Mouse (Mus musculus) liver, embryonic 16.5 days (tissue): ENCODE results near the gene Rabep1. TPM values are rescaled to one million over a fixed set of nuclear protein-coding genes. Genes with fewer than 3 reads are reported as not detected.

Experiments used
- polyA plus RNA-seq: library from polyadenylated mRNA; unstranded; fragments of >200 nt; fragmentation: Nextera tagmentation; extraction: Ambion mirVana; gene quantifications from 2 replicates; pipeline ENCODE4 v1.2.1, GENCODE M21; 2015

Gene Rabep1
- polyA plus RNA-seq, 1 experiment from 2014 or later: 11.8 TPM

Other genes starting within 250 kb of the Rabep1 start
- not detected in 2 replicates for gene 4930544D05Rik, start 228.9 kb upstream of the Rabep1 start, polyA plus RNA-seq
- gene Chrne, start 225.6 kb upstream of the Rabep1 start, polyA plus RNA-seq: not detected in 2 replicates
- 2.3 and 3.9 TPM in 2 replicates for gene Gp1ba, start 205.7 kb upstream of the Rabep1 start, polyA plus RNA-seq
- gene Rnf167, start 197.5 kb upstream of the Rabep1 start, polyA plus RNA-seq: 76.4 and 79.6 TPM in 2 replicates
- gene Slc25a11, start 197.3 kb upstream of the Rabep1 start, polyA plus RNA-seq: 74.5 and 79.2 TPM in 2 replicates
- gene Pfn1, start 190.1 kb upstream of the Rabep1 start, polyA plus RNA-seq: 899 and 965 TPM in 2 replicates
- gene Eno3, start 187.6 kb upstream of the Rabep1 start, polyA plus RNA-seq: 11.6 and 22.1 TPM in 2 replicates
- gene Spag7, start 175.4 kb upstream of the Rabep1 start, polyA plus RNA-seq: 57.5 and 59.7 TPM in 2 replicates
- gene Camta2, start 156.7 kb upstream of the Rabep1 start, polyA plus RNA-seq: 3.0 and 4.3 TPM in 2 replicates
- gene Inca1, start 144.6 kb upstream of the Rabep1 start, polyA plus RNA-seq: 1.1 and 1.4 TPM in 2 replicates
- gene Kif1c, start 144.2 kb upstream of the Rabep1 start, polyA plus RNA-seq: 0.77 and 1.1 TPM in 2 replicates
- gene Zfp3, start 80.6 kb upstream of the Rabep1 start, polyA plus RNA-seq: 1.3 and 1.6 TPM in 2 replicates
- 0.57 and 1.0 TPM in 2 replicates for gene Scimp, start 32.2 kb upstream of the Rabep1 start, polyA plus RNA-seq
- gene Nup88, start 125.2 kb downstream of the Rabep1 start, polyA plus RNA-seq: 52.4 and 53.0 TPM in 2 replicates
- gene Rpain, start 125.4 kb downstream of the Rabep1 start, polyA plus RNA-seq: 75.4 and 81.1 TPM in 2 replicates
- gene C1qbp, start 138.2 kb downstream of the Rabep1 start, polyA plus RNA-seq: 134 and 151 TPM in 2 replicates
- 5.4 and 7.1 TPM in 2 replicates for gene Dhx33, start 159.7 kb downstream of the Rabep1 start, polyA plus RNA-seq
- gene Mis12, start 174.8 kb downstream of the Rabep1 start, polyA plus RNA-seq: 23.6 and 24.1 TPM in 2 replicates
- 44.9 and 46.6 TPM in 2 replicates for gene Derl2, start 175.1 kb downstream of the Rabep1 start, polyA plus RNA-seq
- 1.6 and 1.8 TPM in 2 replicates for gene 6330403K07Rik, start 188.7 kb downstream of the Rabep1 start, polyA plus RNA-seq